Mouse (Mus musculus): Measurements from ENCODE around the gene Ankrd13a. TPM values are rescaled to one million over a fixed set of nuclear protein-coding genes. Genes with fewer than 3 reads are reported as not detected.

Gene Ankrd13a
- polyA plus RNA-seq, 1 experiment from 2014 or later: 58.3 TPM

- H3K9ac ChIP-seq (replicated peaks; ENCODE audit: low read length): no peak overlapping the region
- ATAC-seq (replicated peaks; ENCODE audit: insufficient number of reproducible peaks, low FRiP score, low TSS enrichment, low read depth): peak; percentile 46; the same call in 1 of the 2 replicates
- no peaks in the 10 kb centered on the region for H3K27me3 ChIP-seq (ENCODE audit: control insufficient read depth, insufficient read depth, low read length)
- no peaks in the 10 kb centered on the region for H3K9me3 ChIP-seq (replicated peaks; ENCODE audit: control insufficient read depth, low read length)
- DNase-seq (ENCODE audit: low spot score): peak; percentile 8
- H3K27ac ChIP-seq (replicated peaks; ENCODE audit: low read depth, low read length): no peak overlapping the region
- no peaks in the 10 kb centered on the region for H3K4me1 ChIP-seq (ENCODE audit: control insufficient read depth, insufficient read depth, low read length)
- peaks cover 2% of the 10 kb centered on the region; the same call in 1 of the 2 replicates for H3K36me3 ChIP-seq (replicated peaks; ENCODE audit: control insufficient read depth, insufficient read depth, low read depth, low read length)
- WGBS: 80% methylated on average over 12 of the region's 12 CpGs
- H3K4me3 ChIP-seq (ENCODE audit: low read depth, low read length): no peak overlapping the region
- no peak overlapping the region for H3K4me2 ChIP-seq (ENCODE audit: low read depth, low read length)
Observed at GRCm38 (mm10) chr5:114738707-114739241, 35.7 kb upstream of the Ankrd13a start.

- peaks cover 2% of the 10 kb centered on the region for H3K36me3 ChIP-seq (replicated peaks; ENCODE audit: control insufficient read depth, insufficient read depth, low read depth, low read length)
- ATAC-seq (replicated peaks; ENCODE audit: insufficient number of reproducible peaks, low FRiP score, low TSS enrichment, low read depth): no peak
- WGBS: 67% methylated on average over 4 of the region's 4 CpGs
Observed at GRCm38 (mm10) chr5:114740595-114740994, 33.9 kb upstream of the Ankrd13a start.

GRCm38 (mm10) chr5:114742572-114742971, 31.9 kb upstream of the Ankrd13a start:
- Histone ChIP-seq H3K4me2 (ENCODE audit: low read depth, low read length) (no peak overlapping the region), H3K9ac (replicated peaks; ENCODE audit: low read length) (no peak overlapping the region), H3K27me3 (ENCODE audit: control insufficient read depth, insufficient read depth, low read length) (no peaks in the 10 kb centered on the region), H3K36me3 (replicated peaks; ENCODE audit: control insufficient read depth, insufficient read depth, low read depth, low read length) (peaks cover 3% of the 10 kb centered on the region), H3K4me3 (ENCODE audit: low read depth, low read length) (no peak overlapping the region), H3K9me3 (replicated peaks; ENCODE audit: control insufficient read depth, low read length) (no peaks in the 10 kb centered on the region), H3K4me1 (ENCODE audit: control insufficient read depth, insufficient read depth, low read length) (no peaks in the 10 kb centered on the region), H3K27ac (replicated peaks; ENCODE audit: low read depth, low read length) (0 out of 2 replicates have a peak overlapping the region, but pooled peaks have one; percentile 8)
- DNase-seq (ENCODE audit: low spot score) (no peak), ATAC-seq (replicated peaks; ENCODE audit: insufficient number of reproducible peaks, low FRiP score, low TSS enrichment, low read depth) (no peak)
- 92% methylated on average over 10 of the region's 10 CpGs for WGBS

More at GRCm38 (mm10) chr5:114740595-114740994, 33.9 kb upstream of the Ankrd13a start:
- Histone ChIP-seq H3K27me3 (ENCODE audit: control insufficient read depth, insufficient read depth, low read length) (no peaks in the 10 kb centered on the region), H3K9ac (replicated peaks; ENCODE audit: low read length) (no peak overlapping the region), H3K27ac (replicated peaks; ENCODE audit: low read depth, low read length) (no peak overlapping the region), H3K4me3 (ENCODE audit: low read depth, low read length) (no peak overlapping the region), H3K4me2 (ENCODE audit: low read depth, low read length) (no peak overlapping the region), H3K4me1 (ENCODE audit: control insufficient read depth, insufficient read depth, low read length) (no peaks in the 10 kb centered on the region), H3K9me3 (replicated peaks; ENCODE audit: control insufficient read depth, low read length) (no peaks in the 10 kb centered on the region)
- no peak for DNase-seq (ENCODE audit: low spot score)

DNA sequence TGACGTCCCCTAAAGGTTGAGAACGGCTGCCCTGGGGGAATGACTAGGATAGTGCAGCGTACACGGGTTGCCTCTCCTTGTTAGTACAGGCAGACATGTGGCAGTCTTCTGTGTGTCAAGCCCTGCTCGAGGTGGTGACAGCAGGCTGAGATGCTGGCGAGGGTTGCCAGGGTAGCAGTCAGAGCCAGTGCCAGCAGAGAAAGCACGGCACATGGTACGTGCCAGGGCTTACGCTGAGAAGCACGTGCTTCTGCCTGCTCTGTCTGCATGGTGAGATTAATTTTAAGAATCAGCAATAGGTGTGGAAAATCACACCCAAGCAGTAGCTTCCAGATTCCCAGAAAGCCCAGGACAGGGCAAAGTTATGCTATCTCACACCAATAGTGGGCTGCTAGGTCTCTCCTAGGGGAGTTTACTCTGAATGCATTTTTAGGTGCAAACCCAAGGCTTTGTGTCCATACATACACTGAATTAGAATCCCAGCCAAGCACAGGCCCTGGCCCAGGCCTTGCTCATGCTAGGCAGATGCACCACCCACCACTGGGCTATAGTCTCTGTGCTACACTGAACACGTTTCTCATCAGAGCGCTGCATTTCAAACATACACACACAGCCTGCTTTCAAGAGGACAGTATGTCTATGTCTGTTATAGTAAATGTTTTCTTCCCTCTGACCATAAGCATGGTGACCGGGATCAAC, 31.3 kb upstream of the Ankrd13a start:
- H3K4me3 ChIP-seq (ENCODE audit: low read depth, low read length): no peak overlapping the region
- no peak for DNase-seq (ENCODE audit: low spot score)
- H3K36me3 ChIP-seq (replicated peaks; ENCODE audit: control insufficient read depth, insufficient read depth, low read depth, low read length): peaks cover 3% of the 10 kb centered on the region
- no peak overlapping the region for H3K4me2 ChIP-seq (ENCODE audit: low read depth, low read length)
- no peak overlapping the region for H3K9ac ChIP-seq (replicated peaks; ENCODE audit: low read length)
- H3K4me1 ChIP-seq (ENCODE audit: control insufficient read depth, insufficient read depth, low read length): no peaks in the 10 kb centered on the region
- 0 out of 2 replicates have a peak overlapping the region, but pooled peaks have one; percentile 8 for H3K27ac ChIP-seq (replicated peaks; ENCODE audit: low read depth, low read length)
- H3K27me3 ChIP-seq (ENCODE audit: control insufficient read depth, insufficient read depth, low read length): no peaks in the 10 kb centered on the region
- H3K9me3 ChIP-seq (replicated peaks; ENCODE audit: control insufficient read depth, low read length): no peaks in the 10 kb centered on the region
- ATAC-seq (replicated peaks; ENCODE audit: insufficient number of reproducible peaks, low FRiP score, low TSS enrichment, low read depth): no peak
- 91% methylated on average over 13 of the region's 13 CpGs for WGBS

DNA sequence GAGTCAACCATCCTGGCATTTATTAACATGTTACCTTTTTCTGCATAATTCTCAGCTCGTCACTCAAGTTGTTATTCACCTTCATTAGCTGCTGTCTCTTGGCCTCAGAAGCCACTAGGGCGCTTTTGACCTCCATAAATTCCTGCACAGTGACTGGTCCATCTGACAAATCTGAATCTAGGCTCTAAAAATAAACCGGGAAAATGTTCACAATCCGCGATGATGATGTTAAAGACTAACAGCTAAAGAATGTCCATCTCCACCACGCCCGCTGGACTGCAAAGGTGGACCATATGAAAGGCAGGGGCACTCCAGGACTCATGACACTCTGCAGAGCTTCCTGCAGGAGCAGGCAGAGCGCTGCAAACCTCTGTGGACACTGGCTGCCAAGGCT, 30.8 kb upstream of the Ankrd13a start:
- peaks cover 3% of the 10 kb centered on the region for H3K36me3 ChIP-seq (replicated peaks; ENCODE audit: control insufficient read depth, insufficient read depth, low read depth, low read length)
- no peak overlapping the region for H3K9ac ChIP-seq (replicated peaks; ENCODE audit: low read length)
- ATAC-seq (replicated peaks; ENCODE audit: insufficient number of reproducible peaks, low FRiP score, low TSS enrichment, low read depth): no peak

DNA sequence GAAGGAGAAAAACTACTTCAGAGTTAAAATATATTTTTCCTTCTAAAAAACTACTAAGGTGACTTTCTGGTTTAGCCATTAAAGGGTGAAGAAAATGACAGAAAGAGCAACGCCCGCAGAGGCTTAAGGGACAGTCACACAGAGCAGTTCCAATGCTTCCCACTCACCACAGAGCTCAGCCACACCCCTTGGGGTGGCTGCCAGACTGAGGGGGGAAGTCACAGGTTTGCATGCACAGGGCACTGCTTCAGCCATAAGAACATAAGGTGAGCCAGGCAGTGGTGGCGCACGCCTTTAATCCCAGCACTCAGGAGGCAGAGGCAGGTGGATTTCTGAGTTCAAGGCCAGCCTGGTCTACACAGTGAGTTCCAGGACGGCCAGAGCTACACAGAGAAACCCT, 28.9 kb upstream of the Ankrd13a start:
- Histone ChIP-seq H3K4me3 (ENCODE audit: low read depth, low read length) (no peak overlapping the region), H3K27me3 (ENCODE audit: control insufficient read depth, insufficient read depth, low read length) (no peaks in the 10 kb centered on the region), H3K4me2 (ENCODE audit: low read depth, low read length) (no peak overlapping the region), H3K9me3 (replicated peaks; ENCODE audit: control insufficient read depth, low read length) (no peaks in the 10 kb centered on the region), H3K36me3 (replicated peaks; ENCODE audit: control insufficient read depth, insufficient read depth, low read depth, low read length) (peaks cover 3% of the 10 kb centered on the region), H3K27ac (replicated peaks; ENCODE audit: low read depth, low read length) (no peak overlapping the region), H3K9ac (replicated peaks; ENCODE audit: low read length) (no peak overlapping the region), H3K4me1 (ENCODE audit: control insufficient read depth, insufficient read depth, low read length) (no peaks in the 10 kb centered on the region)
- ATAC-seq (replicated peaks; ENCODE audit: insufficient number of reproducible peaks, low FRiP score, low TSS enrichment, low read depth) (no peak), DNase-seq (ENCODE audit: low spot score) (no peak)
- WGBS: 89% methylated on average over 5 of the region's 5 CpGs

More for the DNA sequence above, 30.8 kb upstream of the Ankrd13a start:
- Histone ChIP-seq H3K27ac (replicated peaks; ENCODE audit: low read depth, low read length) (no peak overlapping the region), H3K4me2 (ENCODE audit: low read depth, low read length) (no peak overlapping the region), H3K27me3 (ENCODE audit: control insufficient read depth, insufficient read depth, low read length) (no peaks in the 10 kb centered on the region), H3K4me1 (ENCODE audit: control insufficient read depth, insufficient read depth, low read length) (no peaks in the 10 kb centered on the region), H3K9me3 (replicated peaks; ENCODE audit: control insufficient read depth, low read length) (no peaks in the 10 kb centered on the region), H3K4me3 (ENCODE audit: low read depth, low read length) (no peak overlapping the region)
- DNase-seq (ENCODE audit: low spot score): no peak
- 95% methylated on average over 8 of the region's 8 CpGs for whole genome bisulfite sequencing

- H3K4me1 ChIP-seq (ENCODE audit: control insufficient read depth, insufficient read depth, low read length): no peaks in the 10 kb centered on the region
- ATAC-seq (replicated peaks; ENCODE audit: insufficient number of reproducible peaks, low FRiP score, low TSS enrichment, low read depth) (no peak), DNase-seq (ENCODE audit: low spot score) (no peak)
- peaks cover 3% of the 10 kb centered on the region for H3K36me3 ChIP-seq (replicated peaks; ENCODE audit: control insufficient read depth, insufficient read depth, low read depth, low read length)
- no peak overlapping the region for H3K9ac ChIP-seq (replicated peaks; ENCODE audit: low read length)
- WGBS: 92% methylated on average over 4 of the region's 4 CpGs
- no peak overlapping the region for H3K4me3 ChIP-seq (ENCODE audit: low read depth, low read length)
- H3K4me2 ChIP-seq (ENCODE audit: low read depth, low read length): no peak overlapping the region
- no peaks in the 10 kb centered on the region for H3K9me3 ChIP-seq (replicated peaks; ENCODE audit: control insufficient read depth, low read length)
- H3K27ac ChIP-seq (replicated peaks; ENCODE audit: low read depth, low read length): no peak overlapping the region
- H3K27me3 ChIP-seq (ENCODE audit: control insufficient read depth, insufficient read depth, low read length): no peaks in the 10 kb centered on the region
Observed at GRCm38 (mm10) chr5:114746886-114747285, 27.6 kb upstream of the Ankrd13a start.

DNA sequence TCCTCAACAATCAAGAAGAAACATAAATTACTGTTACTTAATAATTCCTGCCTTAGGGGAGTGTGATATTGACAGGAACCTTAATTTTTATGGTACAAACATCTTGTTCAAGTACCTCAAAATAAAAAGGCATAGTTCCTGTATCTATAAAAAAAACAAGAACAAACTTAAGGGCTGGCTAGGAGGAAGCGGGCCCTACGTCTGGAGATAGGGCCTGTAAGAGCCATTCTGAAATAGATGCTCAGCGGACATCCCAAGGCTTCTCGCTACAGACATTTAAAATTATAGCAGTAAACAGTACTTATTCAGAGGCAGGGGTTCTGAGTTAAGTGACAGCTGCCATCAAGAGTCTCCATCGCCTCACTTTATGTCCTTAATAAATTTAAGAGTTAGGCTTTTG, 27.0 kb upstream of the Ankrd13a start:
- peaks cover 3% of the 10 kb centered on the region for H3K36me3 ChIP-seq (replicated peaks; ENCODE audit: control insufficient read depth, insufficient read depth, low read depth, low read length)
- WGBS: 94% methylated on average over 5 of the region's 5 CpGs

More for the DNA sequence above, 27.0 kb upstream of the Ankrd13a start:
- Histone ChIP-seq H3K27ac (replicated peaks; ENCODE audit: low read depth, low read length) (no peak overlapping the region), H3K27me3 (ENCODE audit: control insufficient read depth, insufficient read depth, low read length) (no peaks in the 10 kb centered on the region), H3K4me1 (ENCODE audit: control insufficient read depth, insufficient read depth, low read length) (no peaks in the 10 kb centered on the region), H3K4me3 (ENCODE audit: low read depth, low read length) (no peak overlapping the region), H3K9me3 (replicated peaks; ENCODE audit: control insufficient read depth, low read length) (no peaks in the 10 kb centered on the region), H3K9ac (replicated peaks; ENCODE audit: low read length) (no peak overlapping the region), H3K4me2 (ENCODE audit: low read depth, low read length) (no peak overlapping the region)
- DNase-seq (ENCODE audit: low spot score): no peak
- no peak for ATAC-seq (replicated peaks; ENCODE audit: insufficient number of reproducible peaks, low FRiP score, low TSS enrichment, low read depth)
